Mouse (Mus musculus) R1 (cell line): ENCODE data around the gene Gm13084.
"Not testable (repeated sequence)": the region's sequence is repeated elsewhere in the genome, so short reads cannot be mapped to it uniquely, and the experiment has no call there.

Experiments
- DNase-seq: peaks from one replicate; pipeline ENCODE4 v3.0.0-alpha.2; 2018; ENCODE audit warnings: low read depth, low spot score

Gene Gm13084

DNA sequence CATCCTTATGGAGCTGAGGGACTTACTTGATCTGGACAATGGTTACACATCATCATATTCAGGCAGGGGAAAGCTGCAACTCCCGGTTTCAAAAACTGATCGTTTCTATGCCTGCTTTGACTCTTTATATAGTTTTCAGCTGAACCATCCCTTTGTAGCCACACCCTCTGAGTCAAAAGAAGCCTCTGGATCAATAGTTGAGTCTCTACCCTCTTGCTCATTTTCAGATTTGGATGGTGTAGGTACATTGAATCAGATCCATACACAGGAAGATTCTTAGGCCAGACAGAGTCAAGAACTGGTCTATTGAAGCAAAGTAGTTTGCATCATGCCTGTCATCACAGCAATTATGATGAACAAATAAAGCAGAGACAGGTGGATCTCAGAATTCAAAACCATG is at the start of gene Gm13084:
TSS of gene Gm13084 (minus strand) at position 101 of the 400 bp plus-strand sequence.
- DNase-seq, result no peak

DNA sequence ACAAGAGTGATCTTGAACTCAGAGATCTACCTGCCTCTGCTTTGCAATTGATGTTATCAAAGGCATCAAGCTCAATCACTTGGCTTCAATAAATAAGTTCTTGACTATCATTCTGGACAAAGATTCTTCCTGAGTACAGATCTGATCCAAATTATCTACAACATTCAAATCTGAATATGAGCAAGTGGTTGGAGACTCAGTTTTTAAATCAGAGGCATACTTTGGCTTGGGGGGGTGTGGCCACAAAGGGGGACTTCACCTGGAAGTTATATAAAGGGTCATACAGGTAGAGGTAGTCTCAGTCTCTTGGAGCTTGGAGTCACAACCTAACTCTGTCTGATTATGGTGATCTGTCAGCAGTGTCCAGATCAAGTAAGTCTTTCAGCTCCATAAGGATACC is 30.3 kb upstream of the Gm13084 start, which contains the start of gene Gm13103:
TSS of gene Gm13103 (plus strand) at position 301 of the 400 bp plus-strand sequence.
- not testable (repeated sequence) for DNase-seq

DNA sequence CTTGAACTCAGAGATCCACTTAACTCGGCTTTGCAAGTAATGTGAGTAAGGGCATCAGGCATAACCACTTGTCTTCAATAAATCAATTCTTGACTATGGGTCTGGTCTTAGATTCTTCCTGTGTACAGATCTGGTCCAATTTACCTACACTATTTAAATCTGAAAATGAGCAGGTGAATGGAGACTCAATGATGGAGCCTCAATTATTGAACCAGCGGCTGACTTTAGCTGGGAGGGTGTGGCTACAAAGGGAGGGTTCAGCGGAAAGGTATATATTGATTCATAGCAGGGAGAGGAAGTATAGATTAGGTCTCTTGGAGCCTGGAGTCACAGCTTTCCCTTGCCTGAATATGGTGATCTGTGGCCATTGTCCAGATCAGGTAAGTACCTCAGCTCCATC is 26.8 kb downstream of the Gm13084 start, which contains the start of gene Gm13023:
TSS of gene Gm13023 (plus strand) at position 301 of the 400 bp plus-strand sequence.
- DNase-seq, result not testable (repeated sequence)
